Mouse (Mus musculus) megakaryocyte, embryonic 14.5 days (primary cell): Measurements from ENCODE around the gene Dusp11. TPM values are rescaled to one million over a fixed set of nuclear protein-coding genes. Genes with fewer than 3 reads are reported as not detected.
A peak's percentile ranks its signal among the peaks of the same experiment; 100 is the strongest.
"Not testable (repeated sequence)": the region's sequence is repeated elsewhere in the genome, so short reads cannot be mapped to it uniquely, and the experiment has no call there.

ENCODE experiments used
- H3K27me3 ChIP-seq: replicated peaks from 2 replicates; pipeline ENCODE3; 2012; ENCODE audit warnings: inconsistent platforms
- H3K36me3 ChIP-seq: replicated peaks from 2 replicates; pipeline ENCODE3; 2012; ENCODE audit warnings: low read length, inconsistent platforms, mixed read lengths
- H3K4me1 ChIP-seq: 2 replicates; pipeline ENCODE4 v1.6.1; 2012; ENCODE audit warnings: inconsistent platforms
- H3K4me3 ChIP-seq: replicated peaks from 2 replicates; pipeline ENCODE3; 2012; ENCODE audit warnings: moderate library complexity, mild to moderate bottlenecking, inconsistent platforms
- H3K9me3 ChIP-seq: 2 replicates; pipeline ENCODE4 v1.6.1; 2012; ENCODE audit warnings: inconsistent platforms
- FLI1 ChIP-seq: IDR thresholded peaks from 2 replicates; pipeline ENCODE4 v1.6.1; 2012; ENCODE audit warnings: low read length, inconsistent platforms, mixed read lengths
- GATA1 ChIP-seq: IDR thresholded peaks from 3 replicates; pipeline ENCODE4 v1.6.1; 2012; ENCODE audit warnings: mixed read lengths, low read length, inconsistent platforms, borderline replicate concordance
- polyA plus RNA-seq: library from polyadenylated mRNA; stranded (reverse); fragments of >175 nt; gene quantifications from 2 replicates; pipeline ENCODE4 v1.2.3, GENCODE M21; 2012; ENCODE audit warnings: low replicate concordance; ENCODE audit not compliant: insufficient read depth

The Dusp11 gene
- polyA plus RNA-seq, 1 experiment = 22.9 TPM

DNA sequence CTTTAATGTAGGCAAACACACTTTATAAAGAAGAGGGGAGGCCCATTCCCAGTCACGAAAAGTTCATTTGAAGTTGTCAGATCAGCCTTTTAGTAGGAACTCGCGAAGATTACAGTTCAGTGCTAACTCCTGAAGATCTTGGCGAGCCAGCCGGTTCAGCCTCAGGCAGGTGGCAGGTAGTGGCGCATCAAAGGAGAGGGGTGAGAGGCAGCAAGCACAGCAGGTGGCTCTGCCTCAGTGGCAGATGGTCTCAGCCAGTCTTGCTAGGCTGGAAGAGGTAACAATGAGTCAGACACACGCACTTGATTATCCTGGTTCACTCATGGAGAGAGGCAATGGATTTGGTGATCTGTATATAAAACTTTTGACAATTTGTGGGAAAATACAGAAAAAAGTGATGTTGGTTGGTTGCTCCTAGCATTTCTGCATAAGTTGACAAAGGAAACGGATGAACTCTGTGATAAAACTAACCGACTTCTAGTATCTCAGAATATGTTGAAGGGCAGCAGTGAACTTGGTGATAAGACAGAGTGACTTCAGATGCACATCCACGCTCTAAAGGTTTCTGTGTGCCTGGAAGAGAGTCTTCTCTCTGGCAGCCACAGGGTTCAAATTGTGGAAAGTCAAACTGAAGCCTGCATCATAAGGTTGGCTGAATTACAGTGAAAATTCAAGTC, 13.6 kb upstream of the Dusp11 start:
- Histone ChIP-seq H3K4me3 (no peak overlapping the region), H3K36me3 (no peaks in the 10 kb centered on the region), H3K4me1 (peaks cover 10% of the 10 kb centered on the region), H3K27me3 (peaks cover 27% of the 10 kb centered on the region), H3K9me3 (peaks cover 34% of the 10 kb centered on the region)
- TF ChIP-seq FLI1 = no peak
- TF ChIP-seq GATA1 = no peak

DNA sequence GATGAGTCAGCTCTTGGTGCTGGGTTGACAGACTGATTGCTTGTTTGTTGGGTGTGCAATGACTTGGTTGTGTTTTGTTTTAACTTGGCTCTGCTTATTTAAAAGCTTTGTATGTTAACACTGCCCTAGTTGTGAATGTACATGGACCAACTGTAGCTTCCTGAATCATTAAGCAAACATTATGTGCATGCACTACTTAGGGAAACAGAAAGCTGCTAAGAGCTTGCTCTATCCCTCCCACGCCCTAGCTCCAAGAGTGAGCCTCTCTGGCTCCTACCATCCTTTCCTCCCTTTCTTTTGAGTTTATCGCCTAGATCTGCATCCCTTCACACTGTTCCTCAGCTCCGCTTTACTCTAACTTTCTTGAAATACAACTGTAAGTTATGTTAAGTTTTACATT, 11.9 kb upstream of the Dusp11 start:
- Histone ChIP-seq H3K27me3 (peaks cover 32% of the 10 kb centered on the region), H3K4me3 (no peak overlapping the region), H3K4me1 (peaks cover 19% of the 10 kb centered on the region), H3K36me3 (no peaks in the 10 kb centered on the region), H3K9me3 (peaks cover 23% of the 10 kb centered on the region)
- no peak for TF ChIP-seq GATA1
- no peak for TF ChIP-seq FLI1

DNA sequence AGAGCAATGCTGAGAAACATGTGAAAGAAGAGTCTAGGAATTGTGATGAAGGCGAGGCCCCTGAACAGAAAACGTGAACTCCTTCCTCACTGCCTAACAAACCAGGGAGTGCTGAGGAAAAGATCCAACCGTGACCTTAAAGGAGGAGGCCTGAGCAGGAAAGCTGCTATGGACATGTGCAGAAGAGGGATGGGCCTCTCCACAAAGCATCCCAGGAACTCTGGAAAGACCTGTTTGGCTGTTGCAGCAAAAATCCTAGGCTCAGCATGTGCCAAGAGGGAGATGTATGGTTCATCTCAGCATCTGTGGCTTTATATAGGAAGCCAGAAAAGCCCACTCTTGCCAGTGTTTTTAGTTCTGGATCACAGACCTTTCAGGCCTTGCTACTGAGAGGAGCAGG, 11.2 kb upstream of the Dusp11 start:
- no peaks in the 10 kb centered on the region for H3K36me3 ChIP-seq
- H3K27me3 ChIP-seq = peaks cover 34% of the 10 kb centered on the region
- H3K9me3 ChIP-seq = peaks cover 16% of the 10 kb centered on the region
- no peak overlapping the region for H3K4me3 ChIP-seq
- no peak for TF ChIP-seq GATA1
- TF ChIP-seq FLI1 = no peak
- peaks cover 19% of the 10 kb centered on the region for H3K4me1 ChIP-seq

DNA sequence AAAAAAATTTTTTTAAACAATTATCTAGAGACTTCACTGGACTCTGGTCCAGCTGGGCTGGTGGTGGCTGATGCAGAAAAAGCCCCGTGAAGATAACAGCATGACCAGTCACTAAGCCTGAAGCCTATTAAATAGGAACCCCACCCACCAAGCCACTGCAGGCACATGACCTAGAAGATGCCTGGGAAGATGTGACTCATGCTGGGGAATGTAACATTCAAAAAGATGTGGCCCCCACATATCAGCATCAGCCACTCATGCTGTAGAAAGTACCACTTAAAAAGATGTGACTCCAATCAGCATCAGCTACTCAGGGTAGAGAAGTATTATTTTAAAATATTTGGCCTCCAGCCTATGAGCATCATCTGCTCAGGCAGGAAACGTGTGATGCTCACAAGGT, 8.4 kb upstream of the Dusp11 start:
- Histone ChIP-seq H3K36me3 (no peaks in the 10 kb centered on the region), H3K9me3 (no peaks in the 10 kb centered on the region), H3K4me1 (peaks cover 39% of the 10 kb centered on the region), H3K27me3 (peaks cover 25% of the 10 kb centered on the region), H3K4me3 (no peak overlapping the region)
- no peak for TF ChIP-seq GATA1
- TF ChIP-seq FLI1 = no peak

DNA sequence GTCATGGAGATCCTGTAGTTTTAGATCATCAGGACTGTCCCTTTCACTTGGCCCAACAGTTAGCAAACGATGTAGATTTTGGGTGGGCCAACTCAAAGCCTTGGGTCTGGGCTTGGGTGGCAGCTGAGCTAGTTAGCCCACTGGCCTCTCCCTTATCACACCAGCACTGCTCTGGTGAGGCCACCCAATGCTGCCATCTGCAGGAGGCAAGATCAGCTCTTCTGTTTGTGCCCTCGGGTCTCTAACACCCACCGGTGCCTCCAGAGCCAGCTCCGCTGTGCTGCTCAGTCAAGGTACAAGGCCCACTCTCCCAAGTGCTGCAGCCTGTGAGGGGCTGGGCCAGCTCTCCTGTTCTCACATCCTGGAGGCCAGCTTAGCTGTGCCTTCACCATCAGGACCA, 5.2 kb upstream of the Dusp11 start:
- TF ChIP-seq FLI1 = no peak
- no peak for TF ChIP-seq GATA1
- Histone ChIP-seq H3K4me3 (peak overlapping the region; percentile 26), H3K9me3 (no peaks in the 10 kb centered on the region), H3K36me3 (no peaks in the 10 kb centered on the region), H3K27me3 (peaks cover 13% of the 10 kb centered on the region), H3K4me1 (peaks cover 41% of the 10 kb centered on the region)

DNA sequence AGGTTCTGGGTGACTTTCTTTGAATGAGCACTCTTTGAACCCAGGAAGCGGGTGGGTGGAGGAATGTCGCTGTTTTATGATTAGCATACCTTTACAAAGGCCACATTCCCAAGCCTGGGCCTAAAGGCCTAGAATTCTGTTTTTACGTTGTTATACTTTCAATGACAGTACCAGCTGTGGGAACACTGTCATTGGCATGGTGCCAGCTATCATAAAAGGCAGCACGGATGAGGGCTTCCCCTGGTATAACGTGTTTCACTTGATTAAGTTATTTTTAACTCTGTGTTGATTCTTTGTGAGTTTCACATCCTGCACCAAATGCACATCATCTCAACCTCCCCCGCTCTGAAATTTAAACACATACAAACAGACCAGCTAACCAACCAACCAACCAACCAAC, 4.6 kb upstream of the Dusp11 start:
- peaks cover 41% of the 10 kb centered on the region for H3K4me1 ChIP-seq
- H3K36me3 ChIP-seq, H3K4me3 ChIP-seq, H3K27me3 ChIP-seq, H3K9me3 ChIP-seq: not testable (repeated sequence)

DNA sequence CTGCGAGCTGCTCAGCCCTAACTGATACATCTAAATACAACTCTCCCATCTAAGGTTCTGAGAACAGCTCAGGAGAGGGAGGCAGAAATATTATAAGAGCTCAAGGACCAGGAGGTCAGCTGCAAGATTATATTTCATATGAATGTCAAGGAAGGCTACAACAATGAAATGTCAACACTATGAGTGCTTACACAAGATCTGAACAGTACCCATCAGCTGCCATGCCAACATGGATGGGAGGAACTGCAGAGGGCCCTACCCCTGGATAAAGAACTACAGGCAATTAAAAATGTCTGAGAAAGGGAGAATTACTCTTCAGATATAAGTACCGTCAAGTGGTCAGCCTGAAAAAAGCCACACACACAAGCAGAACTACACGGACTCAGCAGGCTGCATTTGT, 3.9 kb downstream of the Dusp11 start:
- peaks cover 66% of the 10 kb centered on the region for H3K36me3 ChIP-seq
- TF ChIP-seq FLI1 (no peak), GATA1 (no peak)
- H3K9me3 ChIP-seq = no peaks in the 10 kb centered on the region
- H3K4me3 ChIP-seq = no peak overlapping the region
- H3K4me1 ChIP-seq = peaks cover 28% of the 10 kb centered on the region
- H3K27me3 ChIP-seq = no peaks in the 10 kb centered on the region

DNA sequence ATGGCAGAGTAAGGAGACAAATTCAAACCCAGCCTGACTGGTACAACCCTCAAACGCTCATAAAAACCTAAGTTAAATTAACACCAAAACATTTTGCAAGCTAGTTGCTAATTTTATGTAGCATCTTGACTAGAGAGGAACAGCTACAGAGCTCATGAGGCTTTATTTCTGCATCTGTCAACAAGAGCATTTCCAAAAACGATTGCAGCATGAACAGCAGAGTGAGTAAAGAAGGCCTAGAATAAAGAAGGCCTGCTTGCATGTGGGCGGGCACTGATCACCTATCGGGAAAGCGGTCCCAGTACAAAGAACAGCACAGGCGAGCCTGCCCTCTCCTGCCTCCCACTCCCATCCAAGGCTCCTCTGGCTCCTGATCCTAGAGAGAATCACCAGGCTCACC, 12.9 kb downstream of the Dusp11 start:
- H3K4me1 ChIP-seq = peaks cover 7% of the 10 kb centered on the region
- peaks cover 97% of the 10 kb centered on the region for H3K36me3 ChIP-seq
- no peaks in the 10 kb centered on the region for H3K9me3 ChIP-seq
- no peaks in the 10 kb centered on the region for H3K27me3 ChIP-seq
- H3K4me3 ChIP-seq = no peak overlapping the region
- TF ChIP-seq GATA1 (no peak), FLI1 (no peak)

DNA sequence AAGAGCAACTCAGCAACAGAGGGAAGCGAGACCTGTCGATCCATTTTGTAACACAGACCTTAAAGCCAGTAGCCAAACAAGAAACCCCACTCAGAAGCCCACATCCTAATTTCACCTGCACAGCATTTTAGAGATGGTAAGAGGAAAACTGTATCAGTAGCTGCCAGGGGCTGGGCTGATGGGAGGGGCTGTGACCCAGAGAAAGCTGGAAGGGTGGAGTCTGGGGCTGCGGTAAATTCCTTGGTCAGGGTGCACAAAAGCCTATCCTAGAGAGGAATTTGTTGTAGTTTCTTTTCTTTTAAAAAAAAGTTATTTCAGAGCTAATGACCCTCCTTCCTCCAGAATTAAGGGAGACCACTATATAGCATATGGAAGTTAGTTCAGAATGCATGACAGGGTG, 19.0 kb downstream of the Dusp11 start:
- Histone ChIP-seq H3K9me3 (no peaks in the 10 kb centered on the region), H3K27me3 (no peaks in the 10 kb centered on the region), H3K4me3 (no peak overlapping the region), H3K36me3 (peaks cover 61% of the 10 kb centered on the region), H3K4me1 (peaks cover 17% of the 10 kb centered on the region)
- TF ChIP-seq FLI1 = no peak
- TF ChIP-seq GATA1 = no peak

DNA sequence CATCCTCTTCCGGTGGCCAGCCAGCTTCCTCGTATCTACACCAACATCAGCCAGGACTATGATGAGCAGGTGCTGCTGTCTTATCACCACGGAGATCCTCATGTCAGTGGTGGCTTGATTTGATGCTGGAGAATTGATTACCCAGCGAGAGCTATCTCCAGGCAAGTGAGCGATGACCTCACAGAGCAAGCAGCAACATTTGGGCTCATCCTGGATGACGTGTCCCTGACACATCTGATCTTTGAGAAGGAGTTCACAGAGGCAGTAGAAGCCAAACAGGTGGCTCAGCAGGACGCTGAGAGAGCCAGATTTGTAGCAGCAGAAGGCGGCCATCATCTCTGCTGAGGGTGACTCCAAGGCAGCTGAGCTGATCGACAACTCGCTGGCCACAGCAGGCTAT, 22.8 kb downstream of the Dusp11 start:
- TF ChIP-seq FLI1 (no peak), GATA1 (no peak)
- H3K36me3 ChIP-seq = peaks cover 23% of the 10 kb centered on the region
- peak overlapping the region; percentile 33 for H3K4me3 ChIP-seq
- H3K9me3 ChIP-seq = no peaks in the 10 kb centered on the region
- H3K4me1 ChIP-seq = peaks cover 35% of the 10 kb centered on the region
- no peaks in the 10 kb centered on the region for H3K27me3 ChIP-seq

DNA sequence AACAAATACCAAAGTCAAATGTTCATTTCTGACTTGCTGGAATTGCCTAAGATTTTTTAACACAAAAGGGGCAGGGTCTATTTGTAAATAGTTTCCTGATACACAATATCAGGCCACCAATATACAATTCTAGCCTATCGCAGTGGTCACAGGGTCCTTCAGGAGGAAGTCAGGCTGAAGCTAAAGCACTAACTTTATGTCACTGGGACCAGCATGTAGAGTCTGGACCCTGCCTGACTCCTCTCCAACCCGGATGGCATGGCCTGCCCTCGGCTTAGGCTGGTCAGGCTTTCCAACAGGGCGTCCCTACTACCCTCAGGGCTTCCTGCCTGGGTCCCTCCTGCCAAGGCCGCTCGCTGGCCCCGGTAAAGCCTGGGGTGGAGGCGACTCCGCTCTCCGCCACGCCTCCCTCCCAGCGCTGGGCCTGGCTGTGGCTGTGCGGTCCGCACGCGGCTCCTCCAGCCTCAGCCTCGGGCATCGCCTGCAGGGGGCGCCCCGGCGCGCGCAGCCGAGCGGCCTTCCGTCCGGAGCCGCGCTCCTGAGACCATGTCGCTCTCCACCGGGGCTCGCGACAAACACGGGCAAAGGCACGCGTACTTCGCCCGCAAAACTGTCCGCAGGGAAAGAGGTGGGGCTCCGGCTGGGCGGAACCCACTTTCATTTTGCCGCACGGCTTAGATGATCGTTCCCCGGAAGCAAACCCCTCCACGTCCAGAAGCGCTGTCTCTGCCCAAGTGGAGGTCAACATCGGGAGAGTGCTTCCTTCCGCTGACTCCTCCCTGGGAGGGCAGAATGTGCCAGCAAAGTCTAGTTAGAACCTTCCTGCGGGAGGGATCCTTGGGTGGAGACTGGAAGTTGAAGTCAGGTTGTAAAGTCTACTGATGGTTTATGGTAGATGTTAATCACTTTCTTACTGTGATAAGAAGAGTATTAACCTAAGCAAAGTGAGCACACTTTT, 24.7 kb downstream of the Dusp11 start:
- not testable (repeated sequence) for H3K27me3 ChIP-seq, H3K9me3 ChIP-seq
- Histone ChIP-seq H3K36me3 (peaks cover 20% of the 10 kb centered on the region), H3K4me1 (peaks cover 31% of the 10 kb centered on the region), H3K4me3 (peak overlapping the region; percentile 95)
